Mouse (Mus musculus) CD4-positive, CD25-positive, alpha-beta regulatory T cell, adult 4 months (primary cell): ENCODE measurements at regions not wholly inside any gene's neighbourhood (a gene's known extent, or its start where the extent isn't known, plus 50 kb on each side); places are given as distances from the start of the nearest gene placed in this dataset.
"Not testable (repeated sequence)": the region's sequence is repeated elsewhere in the genome, so short reads cannot be mapped to it uniquely, and the experiment has no call there.

Experiments used
- ATAC-seq: one replicate; pipeline ENCODE4 v1.8.0; 2017

- ATAC-seq, result no peak
These were observed 347.9 kb downstream of the Gm11232 start for GRCm38 (mm10) chr4:71409867-71410266.

DNA sequence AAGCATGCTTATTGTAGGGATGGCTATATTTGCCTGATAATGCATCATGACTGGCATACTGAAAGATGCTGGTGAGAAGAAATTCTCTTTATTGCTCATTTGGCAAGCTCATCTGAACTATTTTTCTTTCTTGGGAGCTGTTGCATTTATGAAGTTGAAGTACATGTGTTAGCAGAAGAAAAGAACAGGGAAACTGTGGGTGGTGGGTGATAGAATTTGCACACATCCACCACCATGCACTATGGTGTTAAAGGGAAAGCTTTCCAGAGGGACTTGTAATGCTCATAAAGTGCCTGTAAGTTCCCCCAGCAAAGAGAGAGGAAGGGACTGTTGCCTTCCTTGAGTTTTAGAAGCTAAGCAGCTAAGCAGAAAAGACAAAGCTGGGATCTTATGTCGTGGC, 367.3 kb downstream of the Gm11232 start:
- no peak for ATAC-seq

DNA sequence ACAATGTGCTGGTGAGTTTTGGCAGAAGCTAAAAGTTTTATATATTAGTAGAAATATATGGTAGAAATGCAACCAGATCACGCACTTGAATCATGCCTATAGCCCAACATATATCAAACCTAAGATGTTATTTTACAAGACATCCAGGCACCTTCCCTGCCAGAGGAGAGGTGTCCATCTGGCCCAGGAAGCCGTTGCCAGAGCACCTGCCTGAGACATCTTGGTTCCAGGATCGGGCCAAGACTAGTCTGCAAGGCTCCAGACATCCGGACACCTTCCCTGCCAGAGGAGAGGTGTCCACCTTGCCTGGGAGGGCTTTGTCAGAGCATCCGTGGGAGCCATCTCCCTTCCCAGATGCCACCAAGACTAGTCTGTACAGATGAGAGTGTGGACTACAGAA, 388.5 kb downstream of the Gm11232 start:
- ATAC-seq, result no peak

- no peak for ATAC-seq
These were observed 394.0 kb downstream of the Gm11232 start for GRCm38 (mm10) chr4:71363761-71364160.

DNA sequence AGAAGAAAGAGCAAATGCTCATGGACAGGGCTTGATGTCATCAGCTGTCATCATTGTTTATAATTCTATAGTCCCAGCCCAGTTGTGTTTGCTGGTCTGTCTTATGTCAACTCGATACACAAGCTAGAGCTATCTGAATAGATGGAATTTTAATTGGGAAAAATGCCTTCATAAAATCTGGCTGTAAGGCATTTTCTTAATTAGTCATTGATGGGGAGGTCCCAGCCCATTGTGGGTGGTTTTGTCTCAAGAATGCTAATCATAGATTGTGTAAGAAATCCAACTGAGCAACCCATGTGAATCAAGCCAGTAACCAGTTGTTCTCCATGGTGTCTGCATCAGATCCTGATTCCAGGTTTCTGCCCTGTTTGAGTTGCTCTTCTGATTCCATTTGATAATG, 400.1 kb downstream of the Gm11232 start:
- ATAC-seq, result no peak

DNA sequence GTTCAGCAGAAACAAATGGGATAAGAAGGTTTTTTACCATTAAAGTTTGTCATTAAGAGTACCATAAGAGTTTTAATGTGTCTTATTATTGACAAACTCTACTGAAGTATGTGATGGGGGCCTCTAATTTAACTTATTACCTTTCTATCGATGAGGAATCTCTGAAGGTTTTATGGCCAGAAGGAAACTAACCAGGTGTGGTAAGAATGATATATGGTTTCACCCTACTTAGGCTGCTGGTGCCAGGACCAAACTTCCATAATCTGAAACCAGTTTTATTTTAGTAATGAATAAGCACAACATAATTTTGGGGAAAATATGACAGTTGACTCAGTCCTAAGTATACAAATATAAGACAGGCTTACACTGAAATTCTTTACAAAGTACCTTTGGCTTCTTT, 401.1 kb downstream of the Gm11232 start:
- ATAC-seq, result no peak

DNA sequence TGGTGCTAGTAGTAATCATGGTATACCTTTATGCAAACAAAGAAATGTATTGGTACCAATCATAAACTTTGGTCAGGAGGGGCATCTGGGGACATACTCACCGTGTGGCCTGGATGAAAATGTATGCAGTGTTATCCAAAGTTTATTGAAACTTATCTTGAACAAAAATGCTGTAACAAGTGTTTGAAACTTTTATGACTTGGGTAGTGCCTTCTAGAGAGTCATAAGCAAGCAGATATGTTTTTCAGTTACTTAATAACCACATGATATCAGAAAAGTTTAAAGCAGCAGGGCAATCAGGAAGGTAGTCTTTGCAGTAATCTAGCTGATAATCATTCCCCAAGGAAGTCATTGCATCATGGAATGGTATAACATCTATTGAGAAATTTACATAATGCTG, 401.5 kb downstream of the Gm11232 start:
- ATAC-seq, result no peak

DNA sequence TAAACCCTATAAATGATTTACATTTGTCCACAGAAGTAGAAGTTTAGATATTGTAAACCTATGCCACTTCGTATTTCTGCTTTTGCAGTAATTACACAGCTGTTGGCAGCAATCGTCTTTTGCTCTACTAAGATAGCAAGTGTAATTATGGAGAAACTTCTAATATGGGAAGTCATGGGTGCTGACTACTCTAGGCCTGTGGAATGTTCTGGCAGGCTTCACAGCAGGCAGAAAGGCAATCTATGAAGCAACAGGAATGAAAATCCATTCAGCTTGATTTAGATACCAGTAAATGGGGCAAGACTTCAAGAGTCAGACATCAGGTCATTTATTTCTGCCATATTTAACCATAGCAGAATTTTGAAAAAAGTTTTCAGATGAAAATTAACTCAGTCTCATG, 405.9 kb downstream of the Gm11232 start:
- ATAC-seq, result no peak

- ATAC-seq, result no peak
These were observed 414.7 kb downstream of the Gm11232 start for GRCm38 (mm10) chr4:71343068-71343467.

- ATAC-seq, result no peak
These were observed 419.2 kb downstream of the Gm11232 start for GRCm38 (mm10) chr4:71338582-71338981.

DNA sequence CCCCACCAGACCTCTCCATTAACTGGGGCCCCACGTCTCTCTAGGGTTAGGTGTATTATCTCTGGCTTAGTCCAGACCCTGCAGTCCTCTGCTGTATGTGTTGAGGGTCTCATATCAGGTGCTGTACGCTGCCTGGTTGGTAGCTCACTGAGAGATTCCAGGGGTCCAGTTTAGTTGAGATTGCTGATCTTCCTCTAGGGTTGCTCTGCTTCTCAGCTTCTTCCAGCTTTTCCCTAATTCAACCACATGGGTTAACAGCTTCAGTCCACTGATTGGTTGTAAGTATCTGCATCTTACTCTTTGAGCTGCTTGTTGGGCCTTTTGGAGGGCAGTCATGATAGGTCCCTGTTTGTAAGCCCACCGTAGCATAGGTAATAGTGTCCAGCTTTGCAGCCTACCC, 425.1 kb downstream of the Gm11232 start:
- no peak for ATAC-seq

DNA sequence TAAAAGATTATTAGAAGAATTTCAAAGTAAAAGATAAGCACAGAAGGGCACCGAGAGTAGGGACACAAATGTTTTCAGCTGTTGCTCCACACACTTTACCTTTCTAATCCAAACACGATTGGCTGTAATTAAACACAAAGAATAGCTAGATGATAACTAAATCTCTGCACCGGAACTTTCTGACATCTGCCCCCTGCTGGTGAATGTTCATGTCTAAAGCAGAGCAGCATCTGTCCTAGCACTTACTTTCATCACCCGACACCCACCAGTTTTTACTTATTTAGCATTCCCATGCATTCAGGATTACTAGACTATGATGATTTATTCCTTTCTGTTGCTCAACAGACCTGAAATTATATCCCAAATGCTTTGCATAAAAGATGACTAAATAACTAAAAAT, 425.7 kb downstream of the Gm11232 start:
- ATAC-seq, result peak; percentile 61

GRCm38 (mm10) chr4:71316605-71317004, 441.2 kb downstream of the Gm11232 start:
- no peak for ATAC-seq

- no peak for ATAC-seq
These were observed 450.6 kb downstream of the Gm11232 start for GRCm38 (mm10) chr4:71307176-71307612.

DNA sequence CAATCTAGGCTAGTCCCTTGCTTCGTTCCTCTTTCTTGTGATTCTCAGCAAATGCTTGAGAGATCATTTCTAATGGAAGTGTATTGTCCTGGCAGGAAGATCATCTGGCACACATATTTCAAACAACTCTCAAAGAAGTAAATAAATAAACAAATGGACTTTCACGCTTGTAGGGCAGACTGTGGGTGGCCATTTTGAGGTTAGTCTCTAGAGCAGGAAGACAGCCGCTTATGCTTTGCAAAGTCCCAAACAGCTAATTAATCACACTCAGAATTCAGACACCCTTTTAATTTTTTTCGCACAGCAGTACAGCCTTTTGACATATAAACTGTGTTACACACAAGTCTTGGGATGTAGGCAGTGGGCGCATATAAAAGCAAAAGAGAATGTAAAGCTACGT, 451.1 kb downstream of the Gm11232 start:
- no peak for ATAC-seq

- not testable (repeated sequence) for ATAC-seq
These were observed 462.0 kb downstream of the Gm11232 start for GRCm38 (mm10) chr4:71295716-71296115.

DNA sequence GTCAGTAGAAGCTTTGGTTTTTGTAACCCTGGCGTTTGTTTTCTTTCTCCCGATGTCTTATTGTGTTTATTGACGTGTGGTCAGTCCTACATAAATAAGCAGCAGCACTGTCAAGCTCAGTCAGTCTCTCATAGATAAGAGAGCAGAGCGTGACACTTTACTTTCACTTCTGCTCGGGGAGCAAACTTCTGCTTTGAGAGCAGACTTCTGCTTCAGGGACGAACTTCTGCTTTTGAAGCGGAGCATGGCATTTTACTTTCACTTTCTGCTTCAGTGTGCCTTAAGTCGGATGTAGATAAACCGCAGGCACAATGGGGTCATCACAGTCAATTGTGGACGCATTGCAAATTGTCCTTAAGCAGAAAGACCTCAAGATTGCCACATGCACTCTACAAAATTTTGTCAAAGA, 466.0 kb downstream of the Gm11232 start:
- peak; percentile 82 for ATAC-seq

DNA sequence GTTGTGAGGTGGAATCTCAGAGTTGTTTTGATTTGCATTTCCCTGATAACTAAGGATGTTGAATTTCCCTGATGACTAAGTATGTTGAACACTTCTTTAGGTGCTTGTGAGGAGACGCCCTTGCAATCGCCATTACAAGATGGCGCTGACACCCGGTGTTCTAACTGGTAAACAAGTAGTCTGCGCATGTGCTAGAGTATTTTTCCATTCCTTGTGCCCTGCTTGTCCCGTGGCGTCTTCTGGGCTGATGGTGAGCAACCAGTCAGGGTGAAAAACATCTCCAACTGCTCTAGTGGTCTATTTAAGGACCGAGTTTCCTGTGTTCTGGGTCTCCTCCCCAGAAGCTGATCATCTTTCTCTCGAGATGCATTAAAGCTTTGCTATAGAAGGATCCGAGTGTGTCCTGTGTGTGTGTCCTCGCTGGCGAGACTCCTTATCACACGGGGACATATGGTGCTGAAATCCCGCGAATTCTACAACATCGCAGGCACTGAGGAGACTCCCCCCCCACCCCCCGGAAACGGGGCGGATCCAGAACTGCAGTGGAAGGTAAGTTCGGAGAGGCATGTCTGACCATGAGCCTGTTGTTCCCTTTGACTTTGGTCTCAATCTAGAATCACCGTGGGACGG, 466.5 kb downstream of the Gm11232 start:
- peak; percentile 87 for ATAC-seq

- ATAC-seq, result peak; percentile 74
These were observed 474.6 kb downstream of the Gm11232 start for GRCm38 (mm10) chr4:71283147-71283546.

DNA sequence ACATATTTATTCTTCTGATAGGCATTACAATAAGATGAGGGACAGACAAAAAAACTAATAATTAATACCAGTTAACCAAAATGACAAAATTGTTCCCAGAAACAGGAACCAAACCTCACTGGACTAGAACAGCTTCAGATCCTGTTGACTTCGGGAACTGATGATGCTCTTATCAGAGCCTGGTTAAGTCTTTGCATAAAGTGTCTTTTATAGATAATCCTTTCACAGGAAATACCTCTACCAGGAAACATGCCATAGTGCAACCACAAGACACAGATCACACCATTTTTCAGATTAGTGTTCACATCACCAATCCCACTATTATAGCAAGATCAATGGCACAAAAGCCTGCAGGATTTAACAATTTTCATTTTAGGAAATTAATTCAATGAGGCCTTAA, 478.1 kb downstream of the Gm11232 start:
- ATAC-seq, result no peak

- ATAC-seq, result no peak
These were observed 497.9 kb downstream of the Gm11232 start for GRCm38 (mm10) chr4:71259897-71260296.

GRCm38 (mm10) chr4:71230497-71230872, 527.3 kb downstream of the Gm11232 start:
- no peak for ATAC-seq

GRCm38 (mm10) chr4:71229796-71230496, 527.8 kb downstream of the Gm11232 start:
- no peak for ATAC-seq

- ATAC-seq, result no peak
These were observed 531.1 kb downstream of the Gm11232 start for GRCm38 (mm10) chr4:71226653-71227052.

GRCm38 (mm10) chr4:71218060-71218459, 539.7 kb downstream of the Gm11232 start:
- ATAC-seq, result no peak
